Comparison of ENCODE assay signal across 8 mouse cellular contexts in the genomic region with DNA sequence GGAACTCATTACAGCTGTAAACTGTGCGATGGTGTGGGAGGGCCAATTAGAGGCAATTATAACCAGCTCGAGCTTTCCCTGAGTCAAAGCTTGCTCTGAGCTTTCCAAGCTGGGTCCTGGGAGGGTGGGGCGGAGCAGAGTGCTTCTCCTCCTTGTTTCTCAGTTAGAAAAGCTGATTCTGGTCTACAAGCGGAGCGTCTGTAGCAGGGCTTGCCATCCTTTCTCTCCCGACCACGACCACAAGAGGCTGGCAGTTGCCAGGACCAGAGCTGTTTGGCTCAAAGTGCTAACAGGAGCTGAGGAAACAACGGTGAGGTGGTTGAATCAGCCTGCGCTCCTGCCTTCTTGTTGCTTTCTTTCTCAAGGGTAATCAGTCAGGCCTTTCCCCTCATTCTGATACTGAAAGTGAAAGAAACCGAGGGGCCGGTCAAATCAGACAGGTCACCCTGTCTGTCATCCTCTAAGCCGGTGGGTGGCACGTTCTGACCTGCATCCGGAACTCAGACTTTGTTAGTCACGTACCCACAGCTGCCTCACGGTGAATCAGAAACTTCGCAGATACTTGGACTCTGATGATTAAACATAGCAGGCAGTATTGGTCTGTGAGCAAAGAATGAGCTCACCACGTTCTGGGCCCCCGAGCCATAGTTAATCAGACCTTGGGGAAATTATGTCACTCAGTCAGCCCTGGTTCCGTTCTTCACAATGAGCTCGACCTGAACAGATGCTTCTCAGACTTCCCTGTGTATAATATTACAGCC.
A peak's percentile ranks its signal among the peaks of the same experiment; 100 is the strongest.
DNase-seq lines count a peak whose midpoint lies in the region; ATAC-seq and TF ChIP-seq lines count a peak whose summit lies in the region.

No protein-coding gene starts in this region.

- peak; percentile 21 for DNase-seq in thymus, adult 2 months
- no peak for DNase-seq in thymus, adult 18-20 months
- peak; percentile 46 for DNase-seq in embryo, embryonic 9.5 days (ENCODE audit: extremely low spot score)
- DNase-seq in heart, adult 9 months (ENCODE audit: low spot score in 2 of 2): peak; percentile 72 to 79
- peak; percentile 60 for DNase-seq in kidney, adult 2 months
- DNase-seq in stomach, postnatal 0 days (ENCODE audit: low spot score): peak; percentile 72

- no peak overlapping the region for H3ac ChIP-seq in myocyte (ENCODE audit: control insufficient read depth, insufficient read length)

- TF ChIP-seq POLR2A in thymus, adult 2 months (IDR thresholded peaks at IDR 0.05; ENCODE audit: control insufficient read depth, extremely low read depth, insufficient read depth, low read length, poor library complexity): no peak
- TF ChIP-seq POLR2A in kidney, adult 2 months (IDR thresholded peaks at IDR 0.05; ENCODE audit: low read depth, low read length): no peak
- TF ChIP-seq POLR2A in myocyte (IDR thresholded peaks at IDR 0.05; ENCODE audit: insufficient read length, low read depth): no peak

- H3K27me3 ChIP-seq in thymus, adult 2 months (ENCODE audit: control insufficient read depth, insufficient read depth, low read length): no peaks in the 10 kb centered on the region
- no peaks in the 10 kb centered on the region for H3K27me3 ChIP-seq in kidney, adult 2 months (replicated peaks; ENCODE audit: control insufficient read depth, insufficient read depth, low read length)
- no peaks in the 10 kb centered on the region for H3K27me3 ChIP-seq in liver, embryonic 12.5 days (replicated peaks)
- H3K27me3 ChIP-seq in myocyte (ENCODE audit: control insufficient read depth, insufficient read depth, insufficient read length): no peaks in the 10 kb centered on the region
- no peaks in the 10 kb centered on the region for H3K27me3 ChIP-seq in stomach, postnatal 0 days (ENCODE audit: control insufficient read depth, insufficient read depth, low read length)

- no peak for TF ChIP-seq CTCF in thymus, adult 2 months (IDR thresholded peaks at IDR 0.05; ENCODE audit: borderline replicate concordance, control insufficient read depth, extremely low read depth, insufficient read depth, low read length, poor library complexity)
- no peak for TF ChIP-seq CTCF in kidney, adult 2 months (conservative IDR thresholded peaks at IDR 0.05; ENCODE audit: insufficient read depth, insufficient read length, low read depth, low read length)
- peak; percentile 23; the same call in 1 of the 2 replicates for TF ChIP-seq CTCF in stomach, postnatal 0 days (IDR thresholded peaks at IDR 0.05; ENCODE audit: low read depth)

- peaks cover 7% of the 10 kb centered on the region for H3K9me3 ChIP-seq in liver, embryonic 12.5 days (replicated peaks)
- H3K9me3 ChIP-seq in stomach, postnatal 0 days (ENCODE audit: control insufficient read depth, low read length): no peaks in the 10 kb centered on the region

- peak overlapping the region; percentile 45 for H3K4me3 ChIP-seq in thymus, adult 2 months (ENCODE audit: control insufficient read depth, insufficient read depth, low read length)
- H3K4me3 ChIP-seq in kidney, adult 2 months (ENCODE audit: insufficient read depth, low read depth, low read length): peak overlapping the region; percentile 46
- H3K4me3 ChIP-seq in liver, embryonic 12.5 days: peak overlapping the region; percentile 39
- peak overlapping the region; percentile 29 for H3K4me3 ChIP-seq in myocyte
- H3K4me3 ChIP-seq in stomach, postnatal 0 days (ENCODE audit: low read depth, low read length): peak overlapping the region; percentile 38

- 6% methylated on average over 21 of the region's 21 CpGs for WGBS in thymus, adult 2 months
- 9% methylated on average over 21 of the region's 21 CpGs for whole genome bisulfite sequencing in kidney, adult 2 months
- 39% methylated on average over 21 of the region's 21 CpGs for WGBS in liver, embryonic 12.5 days (ENCODE audit: insufficient replicate concordance)
- 8% methylated on average over 21 of the region's 21 CpGs for WGBS in stomach, postnatal 0 days

- peak overlapping the region; percentile 51 for H3K9ac ChIP-seq in liver, embryonic 12.5 days
- peak overlapping the region; percentile 59 for H3K9ac ChIP-seq in stomach, postnatal 0 days (ENCODE audit: low read length)

- peaks cover 13% of the 10 kb centered on the region for H3K79me2 ChIP-seq in myocyte (ENCODE audit: control insufficient read depth, insufficient read depth)

- peaks cover 14% of the 10 kb centered on the region for H3K4me1 ChIP-seq in thymus, adult 2 months (replicated peaks; ENCODE audit: control insufficient read depth, insufficient read depth, low read length)
- H3K4me1 ChIP-seq in kidney, adult 2 months (ENCODE audit: control insufficient read depth, insufficient read depth, low read length): peaks cover 18% of the 10 kb centered on the region
- H3K4me1 ChIP-seq in liver, embryonic 12.5 days: peaks cover 25% of the 10 kb centered on the region
- peaks cover under 1% of the 10 kb centered on the region for H3K4me1 ChIP-seq in stomach, postnatal 0 days (replicated peaks; ENCODE audit: control insufficient read depth, insufficient read depth)

- H3K4me2 ChIP-seq in liver, embryonic 12.5 days: peak overlapping the region; percentile 62
- peak overlapping the region; percentile 95 for H3K4me2 ChIP-seq in myocyte (ENCODE audit: low read depth)
- peak overlapping the region; percentile 65 for H3K4me2 ChIP-seq in stomach, postnatal 0 days (replicated peaks; ENCODE audit: low read depth)

- no peak overlapping the region for H3K27ac ChIP-seq in thymus, adult 2 months (ENCODE audit: control insufficient read depth, insufficient read depth, low read length)
- peak overlapping the region; percentile 57 for H3K27ac ChIP-seq in kidney, adult 2 months (ENCODE audit: insufficient read depth, low read depth, low read length)
- peak overlapping the region; percentile 70 for H3K27ac ChIP-seq in liver, embryonic 12.5 days
- H3K27ac ChIP-seq in stomach, postnatal 0 days (replicated peaks): peak overlapping the region; percentile 93

- TF ChIP-seq EP300 in stomach, postnatal 0 days (optimal IDR thresholded peaks at IDR 0.05): no peak

- peak; percentile 21; the same call in 1 of the 2 replicates for ATAC-seq in liver, embryonic 12.5 days
- peak; percentile 90 for ATAC-seq in stomach, postnatal 0 days (ENCODE audit: low FRiP score, low TSS enrichment)

- no peaks in the 10 kb centered on the region for H3K36me3 ChIP-seq in thymus, adult 2 months (ENCODE audit: control insufficient read depth, insufficient read depth, low read length)
- H3K36me3 ChIP-seq in kidney, adult 2 months (ENCODE audit: control insufficient read depth, insufficient read depth, low read length): no peaks in the 10 kb centered on the region
- no peaks in the 10 kb centered on the region; the same call in 1 of the 2 replicates for H3K36me3 ChIP-seq in liver, embryonic 12.5 days
- H3K36me3 ChIP-seq in myocyte (ENCODE audit: control insufficient read depth, insufficient read depth): no peaks in the 10 kb centered on the region
- no peaks in the 10 kb centered on the region for H3K36me3 ChIP-seq in stomach, postnatal 0 days (ENCODE audit: control insufficient read depth, insufficient read depth, low read length)

TF ChIP-seq in myocyte, 11 proteins besides CTCF, POLR2A, EP300 and RAD21:
- peak in 2 of 3 experiments; percentile 29 to 64 for TF ChIP-seq MYOD1 (IDR thresholded peaks at IDR 0.05; ENCODE audit: control insufficient read depth in 1 of 3, insufficient read length in 2 of 3, low read depth in 2 of 3)
- peak; percentile 16 for TF ChIP-seq MAX (IDR thresholded peaks at IDR 0.05; ENCODE audit: low read depth)
- no peak for TF ChIP-seq E2F4 (IDR thresholded peaks at IDR 0.05; ENCODE audit: insufficient read depth)
- TF ChIP-seq USF1 (IDR thresholded peaks at IDR 0.05; ENCODE audit: low read depth): no peak
- TF ChIP-seq MYOG (IDR thresholded peaks at IDR 0.05; ENCODE audit: control insufficient read depth in 1 of 3, insufficient read depth in 1 of 3, insufficient read length in 2 of 3, low read depth in 2 of 3): peak in 1 of 3 experiments; percentile 37
- 0 out of 2 replicates have a peak, but pooled peaks have one; percentile 5 for TF ChIP-seq CEBPB (IDR thresholded peaks at IDR 0.05; ENCODE audit: insufficient read depth, poor library complexity, severe bottlenecking)

Comparison
In these comparisons a context has a peak if more than half of its experiments do, and no peak if none do; other contexts are left out.
1. DNase-seq: peak in thymus, adult 2 months (single experiment), embryo, embryonic 9.5 days (single experiment), heart, adult 9 months (2 of 2), kidney, adult 2 months (single experiment) and stomach, postnatal 0 days (single experiment); none in thymus, adult 18-20 months (0 of 2).
2. Peak in every context shown above with its lines, with median percentiles within 50 percentile points of each other: H3K4me3 ChIP-seq and H3K4me2 ChIP-seq.